Mouse (Mus musculus) testis, adult 2 months (tissue): Measurements from ENCODE around the gene Dnajb13.

ENCODE experiments used
- CTCF ChIP-seq: fragments of 200-500 bp; IDR thresholded peaks from 2 replicates; pipeline ENCODE4 v1.5.1; 2012; ENCODE audit warnings: low read depth, mild to moderate bottlenecking, inconsistent platforms, low read length, moderate library complexity; ENCODE audit not compliant: control insufficient read depth, insufficient read depth, insufficient replicate concordance
- POLR2A ChIP-seq: fragments of 200-500 bp; IDR thresholded peaks from 2 replicates; pipeline ENCODE4 v1.6.1; 2012; ENCODE audit warnings: low read depth, mild to moderate bottlenecking, inconsistent platforms, low read length, moderate library complexity; ENCODE audit not compliant: control insufficient read depth

DNA sequence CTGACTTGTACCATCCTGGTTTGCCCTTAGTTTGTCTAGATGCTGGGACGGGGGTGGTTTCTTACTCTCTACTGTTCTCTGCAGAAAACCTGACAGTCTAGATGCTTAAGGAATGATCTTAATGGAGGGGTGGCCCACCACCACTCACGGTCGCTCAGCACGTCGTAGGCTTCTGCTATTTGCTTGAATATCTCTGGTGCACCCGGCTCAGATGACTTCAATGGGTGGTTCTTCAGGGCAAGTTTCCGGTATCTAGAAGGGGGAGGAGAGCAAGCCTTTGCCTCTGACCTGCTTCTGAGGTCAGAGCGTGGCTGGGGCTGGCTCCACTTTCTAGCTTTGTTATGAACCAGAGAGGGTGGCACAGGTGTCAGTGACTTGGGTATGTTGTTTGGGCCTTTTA is 3.2 kb downstream of the Dnajb13 start:
- TF ChIP-seq CTCF: no peak
- TF ChIP-seq POLR2A: no peak
